Mouse (Mus musculus) granulocyte monocyte progenitor cell, adult 5-6 weeks (primary cell): ENCODE data around the gene Hcfc1r1. TPM values are rescaled to one million over a fixed set of nuclear protein-coding genes. Genes with fewer than 3 reads are reported as not detected.
A peak's percentile ranks its signal among the peaks of the same experiment; 100 is the strongest.

Experiments used
- ATAC-seq: replicated peaks from 2 replicates; pipeline ENCODE4 v1.8.0; 2016; ENCODE audit warnings: mild to moderate bottlenecking, moderate TSS enrichment, inconsistent platforms; ENCODE audit not compliant: poor library complexity, severe bottlenecking
- total RNA-seq, 2 experiments: library from RNA; stranded (forward) in 1 of 2; stranded (reverse) in 1 of 2; fragments of 200-712, 200-1000 nt in 1 of 2; fragments of >200 nt in 1 of 2; fragmentation: Nextera tagmentation in 1 of 2; gene quantifications; 2 replicates each; pipeline ENCODE4 v1.2.3; 2014 to 2017

The Hcfc1r1 gene
- total RNA-seq, 2 experiments from 2014 or later: 13.5 to 48.9 TPM

DNA sequence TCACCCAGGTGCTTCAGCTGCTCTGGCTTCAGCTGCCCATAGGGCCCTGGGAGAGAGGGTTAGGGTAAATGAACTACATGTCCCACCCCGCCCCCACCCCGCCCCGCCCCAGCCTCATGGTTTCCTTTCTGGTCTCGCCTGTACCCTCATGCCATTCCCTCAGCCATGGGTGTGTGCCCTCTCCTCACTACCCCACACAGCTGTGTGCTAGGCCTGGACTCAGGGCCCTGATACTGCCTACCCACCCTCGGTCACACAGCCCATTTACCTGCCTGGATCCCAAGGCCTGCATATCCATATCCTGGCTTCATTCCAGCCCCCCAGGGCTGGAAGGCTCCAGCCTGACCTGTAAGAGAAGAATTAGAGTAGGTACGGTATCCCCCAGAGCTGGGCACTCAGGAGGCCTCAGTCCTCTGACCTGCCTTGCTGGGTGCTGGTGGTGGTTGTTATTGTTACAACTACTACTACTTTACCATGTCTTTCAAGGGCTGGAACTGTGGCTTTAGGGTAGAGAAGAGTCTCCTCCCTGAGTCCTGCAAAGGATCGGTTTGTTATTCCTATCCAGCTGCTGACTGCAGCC lies 32.2 kb downstream of the Hcfc1r1 start:
- no peak for ATAC-seq

GRCm38 (mm10) chr17:23706212-23706611 lies 32.8 kb downstream of the Hcfc1r1 start:
- peak; percentile 79 for ATAC-seq

- no peak for ATAC-seq
Measured at GRCm38 (mm10) chr17:23717003-23717402, 43.6 kb downstream of the Hcfc1r1 start.

DNA sequence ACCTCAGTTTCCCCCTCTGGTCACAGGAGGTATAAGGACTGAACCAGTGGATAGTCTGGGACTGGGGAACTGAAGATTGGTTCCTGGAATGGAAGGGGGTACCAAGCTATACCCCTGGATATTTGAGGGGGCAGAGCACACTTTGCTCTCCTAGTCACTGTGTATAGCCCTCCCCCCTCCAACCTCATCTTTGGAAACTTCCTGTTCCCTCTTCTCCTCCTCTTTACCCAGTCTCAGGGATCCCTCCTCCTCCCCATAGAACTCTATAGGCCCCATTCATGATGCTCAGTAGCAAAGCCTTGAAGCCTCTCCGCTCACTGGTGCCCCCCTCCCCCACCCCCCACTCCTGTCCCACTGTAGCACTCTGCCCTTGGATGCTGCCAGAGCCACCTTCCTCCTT lies 46.1 kb downstream of the Hcfc1r1 start:
- peak; percentile 56; the same call in 1 of the 2 replicates for ATAC-seq

- ATAC-seq: no peak
Measured at GRCm38 (mm10) chr17:23721886-23722285, 48.5 kb downstream of the Hcfc1r1 start.

- no peak for ATAC-seq
Measured at GRCm38 (mm10) chr17:23722376-23723125, 49.2 kb downstream of the Hcfc1r1 start, which contains the start of gene 1520401A03Rik. Gene 1520401A03Rik (minus strand): TSS chr17:23722783.

Other genes with a start within 250 kb of the Hcfc1r1 start
- gene Vmn2r117, start 193.9 kb upstream of the Hcfc1r1 start, total RNA-seq (2014; fragmentation: Nextera tagmentation): not detected in 2 replicates
- not detected in 2 replicates for gene Vmn2r117, start 193.9 kb upstream of the Hcfc1r1 start, total RNA-seq (2017)
- 4.9 and 6.9 TPM in 2 replicates for gene Zfp213, start 109.4 kb upstream of the Hcfc1r1 start, total RNA-seq (2014; fragmentation: Nextera tagmentation)
- gene Zfp213, start 109.4 kb upstream of the Hcfc1r1 start, total RNA-seq (2017): 9.7 and 10.7 TPM in 2 replicates
- 1.7 and 2.2 TPM in 2 replicates for gene Zfp13, start 74.1 kb upstream of the Hcfc1r1 start, total RNA-seq (2014; fragmentation: Nextera tagmentation)
- gene Zfp13, start 74.1 kb upstream of the Hcfc1r1 start, total RNA-seq (2017): 0.46 and 0.56 TPM in 2 replicates
- not detected in 2 replicates for gene Zscan10, start 72.7 kb upstream of the Hcfc1r1 start, total RNA-seq (2014; fragmentation: Nextera tagmentation)
- gene Zscan10, start 72.7 kb upstream of the Hcfc1r1 start, total RNA-seq (2017): not detected in 2 replicates
- not detected in 2 replicates for gene Mmp25, start 28.3 kb upstream of the Hcfc1r1 start, total RNA-seq (2014; fragmentation: Nextera tagmentation)
- gene Mmp25, start 28.3 kb upstream of the Hcfc1r1 start, total RNA-seq (2017): 0.47 and 0.57 TPM in 2 replicates
- gene Bicdl2, start 13.1 kb upstream of the Hcfc1r1 start, total RNA-seq (2014; fragmentation: Nextera tagmentation): not detected in 2 replicates
- gene Bicdl2, start 13.1 kb upstream of the Hcfc1r1 start, total RNA-seq (2017): not detected in 2 replicates
- gene Thoc6, start 286 bp downstream of the Hcfc1r1 start, total RNA-seq (2014; fragmentation: Nextera tagmentation): 49.8 and 50.2 TPM in 2 replicates
- gene Thoc6, start 286 bp downstream of the Hcfc1r1 start, total RNA-seq (2017): 37.1 and 39.3 TPM in 2 replicates
- gene Tnfrsf12a, start 3.9 kb downstream of the Hcfc1r1 start, total RNA-seq (2014; fragmentation: Nextera tagmentation): 5.1 and 7.8 TPM in 2 replicates
- gene Tnfrsf12a, start 3.9 kb downstream of the Hcfc1r1 start, total RNA-seq (2017): 4.7 and 7.7 TPM in 2 replicates
- 0.67 TPM in 1 of 2 replicates, not detected in the other for gene Cldn6, start 5.7 kb downstream of the Hcfc1r1 start, total RNA-seq (2014; fragmentation: Nextera tagmentation)
- gene Cldn6, start 5.7 kb downstream of the Hcfc1r1 start, total RNA-seq (2017): not detected in 2 replicates
- not detected in 2 replicates for gene Cldn9, start 10.4 kb downstream of the Hcfc1r1 start, total RNA-seq (2014; fragmentation: Nextera tagmentation)
- gene Cldn9, start 10.4 kb downstream of the Hcfc1r1 start, total RNA-seq (2017): not detected in 2 replicates
- gene 1520401A03Rik, start 49.2 kb downstream of the Hcfc1r1 start, total RNA-seq (2014; fragmentation: Nextera tagmentation): not detected in 2 replicates
- not detected in 2 replicates for gene 1520401A03Rik, start 49.2 kb downstream of the Hcfc1r1 start, total RNA-seq (2017)
- 63.7 and 86.7 TPM in 2 replicates for gene Pkmyt1, start 52.7 kb downstream of the Hcfc1r1 start, total RNA-seq (2014; fragmentation: Nextera tagmentation)
- 22.0 and 24.3 TPM in 2 replicates for gene Pkmyt1, start 52.7 kb downstream of the Hcfc1r1 start, total RNA-seq (2017)
- 0.69 and 2.4 TPM in 2 replicates for gene Paqr4, start 67.3 kb downstream of the Hcfc1r1 start, total RNA-seq (2014; fragmentation: Nextera tagmentation)
- gene Paqr4, start 67.3 kb downstream of the Hcfc1r1 start, total RNA-seq (2017): 2.2 and 2.5 TPM in 2 replicates
- not detected in 2 replicates for gene Kremen2, start 72.2 kb downstream of the Hcfc1r1 start, total RNA-seq (2014; fragmentation: Nextera tagmentation)
- not detected in 2 replicates for gene Kremen2, start 72.2 kb downstream of the Hcfc1r1 start, total RNA-seq (2017)
- 10.3 and 17.5 TPM in 2 replicates for gene Flywch1, start 98.0 kb downstream of the Hcfc1r1 start, total RNA-seq (2014; fragmentation: Nextera tagmentation)
- 15.2 and 22.4 TPM in 2 replicates for gene Flywch1, start 98.0 kb downstream of the Hcfc1r1 start, total RNA-seq (2017)
- 0.80 and 7.2 TPM in 2 replicates for gene Flywch2, start 112.5 kb downstream of the Hcfc1r1 start, total RNA-seq (2014; fragmentation: Nextera tagmentation)
- 0.30 TPM in 1 of 2 replicates, not detected in the other for gene Flywch2, start 112.5 kb downstream of the Hcfc1r1 start, total RNA-seq (2017)
- 563 and 623 TPM in 2 replicates for gene Srrm2, start 116.9 kb downstream of the Hcfc1r1 start, total RNA-seq (2014; fragmentation: Nextera tagmentation)
- gene Srrm2, start 116.9 kb downstream of the Hcfc1r1 start, total RNA-seq (2017): 126 TPM in 2 replicates
- gene Elob, start 155.5 kb downstream of the Hcfc1r1 start, total RNA-seq (2014; fragmentation: Nextera tagmentation): 318 and 455 TPM in 2 replicates
- gene Elob, start 155.5 kb downstream of the Hcfc1r1 start, total RNA-seq (2017): 124 and 129 TPM in 2 replicates
- gene Prss33, start 162.5 kb downstream of the Hcfc1r1 start, total RNA-seq (2014; fragmentation: Nextera tagmentation): not detected in 2 replicates
- gene Prss33, start 162.5 kb downstream of the Hcfc1r1 start, total RNA-seq (2017): not detected in 2 replicates
- gene Prss32, start 170.3 kb downstream of the Hcfc1r1 start, total RNA-seq (2014; fragmentation: Nextera tagmentation): not detected in 2 replicates
- gene Prss32, start 170.3 kb downstream of the Hcfc1r1 start, total RNA-seq (2017): not detected in 2 replicates
- not detected in 2 replicates for gene Prss41, start 170.6 kb downstream of the Hcfc1r1 start, total RNA-seq (2014; fragmentation: Nextera tagmentation)
- gene Prss41, start 170.6 kb downstream of the Hcfc1r1 start, total RNA-seq (2017): not detected in 2 replicates
- not detected in 2 replicates for gene Prss21, start 194.5 kb downstream of the Hcfc1r1 start, total RNA-seq (2014; fragmentation: Nextera tagmentation)
- not detected in 2 replicates for gene Prss21, start 194.5 kb downstream of the Hcfc1r1 start, total RNA-seq (2017)
- gene Dcpp1, start 207.3 kb downstream of the Hcfc1r1 start, total RNA-seq (2014; fragmentation: Nextera tagmentation): not detected in 2 replicates
- not detected in 2 replicates for gene Dcpp1, start 207.3 kb downstream of the Hcfc1r1 start, total RNA-seq (2017)
- not detected in 2 replicates for gene Dcpp2, start 207.3 kb downstream of the Hcfc1r1 start, total RNA-seq (2014; fragmentation: Nextera tagmentation)
- not detected in 2 replicates for gene Dcpp2, start 207.3 kb downstream of the Hcfc1r1 start, total RNA-seq (2017)
- gene Dcpp3, start 243.9 kb downstream of the Hcfc1r1 start, total RNA-seq (2014; fragmentation: Nextera tagmentation): not detected in 2 replicates
- gene Dcpp3, start 243.9 kb downstream of the Hcfc1r1 start, total RNA-seq (2017): not detected in 2 replicates